22 mouse cellular contexts compared by ENCODE assay signal in genomic region chr3:86247193-86247592, GRCm38 (mm10).
"Had no signal": no experiment of that assay in that cellular context is flagged by ENCODE, and none has a peak within 500 bp of the region (broad histone marks: within the 10 kb centered on the region; RNA-seq: fewer than 3 reads in every experiment).

No protein-coding gene starts in this region.

- H3K4me2 ChIP-seq: kidney, embryonic 15.5 days; limb, embryonic 12.5 days; limb, embryonic 15.5 days; liver, embryonic 12.5 days; midbrain, embryonic 13.5 days; neural tube, embryonic 13.5 days; stomach, embryonic 15.5 days had no signal

- H3K4me1 ChIP-seq: kidney, embryonic 15.5 days; limb, embryonic 15.5 days; midbrain, embryonic 13.5 days; neural tube, embryonic 13.5 days; stomach, embryonic 15.5 days had no signal

- H3K27me3 ChIP-seq: kidney, embryonic 15.5 days; limb, embryonic 12.5 days; limb, embryonic 15.5 days; liver, embryonic 12.5 days; midbrain, embryonic 13.5 days; neural tube, embryonic 13.5 days; stomach, embryonic 15.5 days had no signal

- H3K4me3 ChIP-seq: kidney, embryonic 15.5 days; left cerebral cortex, adult 2 months; limb, embryonic 12.5 days; limb, embryonic 15.5 days; liver, embryonic 12.5 days; midbrain, embryonic 13.5 days; myocyte; neural tube, embryonic 13.5 days; stomach, embryonic 15.5 days had no signal

- H3K9ac ChIP-seq: kidney, embryonic 15.5 days; limb, embryonic 12.5 days; limb, embryonic 15.5 days; liver, embryonic 12.5 days; midbrain, embryonic 13.5 days; neural tube, embryonic 13.5 days; stomach, embryonic 15.5 days had no signal

- DNase-seq: kidney, adult 8-10 months; kidney, postnatal 10 days; kidney, postnatal 36 days; layer of hippocampus, postnatal 36 days; left cerebral cortex, postnatal 4 days; lung, adult 2 months; lung, postnatal 14 days; lung, postnatal 4 days; retina, postnatal 1 day; right cerebral cortex, postnatal 25 days; spleen, adult 18-20 months; thymus, postnatal 25 days had no signal

- H3K9me3 ChIP-seq: kidney, embryonic 15.5 days; limb, embryonic 12.5 days; limb, embryonic 15.5 days; liver, embryonic 12.5 days; midbrain, embryonic 13.5 days; neural tube, embryonic 13.5 days; stomach, embryonic 15.5 days had no signal

- ATAC-seq: liver, embryonic 12.5 days; midbrain, embryonic 13.5 days; midbrain, embryonic 16.5 days had no signal

- H3K36me3 ChIP-seq: kidney, embryonic 15.5 days; limb, embryonic 12.5 days; limb, embryonic 15.5 days; liver, embryonic 12.5 days; midbrain, embryonic 13.5 days; neural tube, embryonic 13.5 days; stomach, embryonic 15.5 days had no signal

- H3K27ac ChIP-seq: kidney, embryonic 15.5 days; left cerebral cortex, adult 2 months; limb, embryonic 12.5 days; limb, embryonic 15.5 days; liver, embryonic 12.5 days; midbrain, embryonic 13.5 days; neural tube, embryonic 13.5 days; stomach, embryonic 15.5 days had no signal
